Mouse (Mus musculus) monocyte, adult 2 months (primary cell): ENCODE measurements at regions not wholly inside any gene's neighbourhood (a gene's known extent, or its start where the extent isn't known, plus 50 kb on each side); places are given as distances from the start of the nearest gene placed in this dataset.

Experiments
- DNase-seq, 2 experiments: peaks; one replicate each; pipeline ENCODE4 v3.0.0; 2022; ENCODE audit warnings: low spot score in 2 of 2, low read depth in 1 of 2

DNA sequence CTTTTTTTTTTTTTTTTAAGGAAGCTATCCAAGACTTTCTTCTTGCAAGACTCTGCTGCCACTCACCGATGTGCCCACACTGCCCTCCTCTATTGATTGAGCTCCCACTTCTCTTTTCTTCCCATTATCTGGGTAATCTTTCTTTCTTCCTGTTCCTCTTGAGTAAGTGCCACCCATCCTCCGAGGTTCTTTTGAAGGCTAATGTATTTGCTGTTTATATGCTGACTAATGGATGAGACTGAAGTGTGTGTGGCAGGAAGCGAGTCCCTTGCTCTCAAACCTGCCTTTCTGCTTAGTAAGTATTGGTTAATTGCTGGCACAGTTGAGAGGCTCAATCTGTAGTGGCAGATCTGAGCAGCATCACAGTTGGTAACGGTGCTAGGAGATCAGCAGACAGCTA lies 142.1 kb upstream of the Plxnc1 start:
- no peak for DNase-seq

DNA sequence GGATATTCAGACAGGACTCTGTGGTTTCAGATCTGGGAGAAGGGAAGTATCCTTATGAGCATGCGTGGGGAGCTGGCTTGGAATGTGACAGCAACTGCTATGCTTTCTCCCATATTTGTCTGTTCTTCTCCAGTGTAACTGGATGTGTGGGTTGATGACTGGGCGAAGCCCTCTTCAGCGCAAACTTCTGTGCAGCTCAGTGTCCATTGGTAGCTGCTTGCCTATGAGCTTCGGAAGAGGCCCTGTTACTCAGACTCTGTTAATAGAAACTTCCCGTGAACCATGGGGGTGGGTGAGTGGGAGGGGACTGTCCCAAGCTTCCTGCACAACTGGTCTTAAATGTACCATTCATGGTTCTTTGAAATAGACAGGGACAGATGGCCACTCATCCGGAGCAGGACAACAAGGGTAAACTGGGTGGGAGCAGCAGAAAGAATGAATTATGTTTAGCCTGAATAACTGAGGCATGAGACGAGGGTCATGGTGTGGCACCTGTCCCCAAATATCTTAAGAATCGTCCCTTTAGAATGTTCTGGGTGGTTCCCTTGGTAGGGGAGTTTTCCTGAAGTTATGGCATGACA lies 141.1 kb upstream of the Plxnc1 start:
- DNase-seq = no peak

DNA sequence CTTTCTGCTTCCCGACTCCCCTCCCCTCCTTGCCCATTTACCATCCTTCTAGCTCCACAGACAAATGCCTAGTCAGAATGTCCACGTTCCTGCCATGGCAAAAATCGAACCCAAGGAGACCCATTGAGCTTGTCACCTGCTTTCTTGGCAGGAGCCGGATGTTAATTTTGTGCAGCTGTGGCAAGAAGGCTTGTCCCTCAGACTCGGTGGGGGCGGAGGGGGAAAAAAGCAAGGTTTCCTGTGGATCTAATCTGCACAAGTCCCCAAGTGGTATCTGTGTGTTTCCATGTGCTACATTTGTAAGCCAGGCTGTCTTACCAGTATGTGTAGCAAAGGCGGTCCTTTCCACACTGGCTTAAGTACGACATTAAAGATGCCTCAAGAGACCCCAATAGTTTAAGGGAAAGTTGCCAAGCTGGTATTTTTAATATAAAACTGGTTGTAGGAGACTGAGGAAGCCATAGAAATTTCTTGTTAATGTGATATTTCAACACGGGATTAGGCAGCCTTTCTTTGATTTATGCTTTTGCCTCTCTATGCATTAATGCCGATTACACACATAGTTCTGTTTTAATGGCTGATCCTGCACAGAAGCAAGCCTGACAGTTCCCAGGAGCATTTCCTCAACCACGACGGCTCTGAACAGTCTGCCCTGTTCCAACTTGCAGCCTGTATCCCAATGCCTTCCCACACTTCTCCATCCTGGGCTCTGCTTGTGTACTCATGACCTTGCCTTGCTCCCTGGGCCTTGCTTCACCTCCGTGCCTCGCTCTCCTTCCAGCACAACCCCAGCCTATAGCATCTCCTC lies 138.9 kb upstream of the Plxnc1 start:
- no peak for DNase-seq

DNA sequence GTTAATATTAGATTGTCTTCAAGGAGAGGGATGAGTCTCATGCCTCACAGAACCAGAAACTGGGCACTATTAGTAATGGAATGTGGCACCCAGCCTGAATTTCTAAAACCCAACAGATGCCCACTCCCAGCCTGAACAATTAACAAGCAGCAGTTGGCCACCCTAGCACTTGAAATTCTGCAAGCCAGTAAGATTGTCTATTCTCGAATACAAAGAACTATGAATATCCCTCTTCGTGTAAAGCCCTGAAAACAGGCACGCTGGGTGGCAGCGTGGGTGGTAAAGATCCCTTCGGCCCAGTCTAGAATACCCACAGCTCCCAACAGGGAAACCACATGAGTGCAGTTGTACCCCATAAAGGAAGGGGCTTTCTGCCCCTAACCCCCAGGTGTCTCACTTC lies 138.0 kb upstream of the Plxnc1 start:
- no peak for DNase-seq

DNA sequence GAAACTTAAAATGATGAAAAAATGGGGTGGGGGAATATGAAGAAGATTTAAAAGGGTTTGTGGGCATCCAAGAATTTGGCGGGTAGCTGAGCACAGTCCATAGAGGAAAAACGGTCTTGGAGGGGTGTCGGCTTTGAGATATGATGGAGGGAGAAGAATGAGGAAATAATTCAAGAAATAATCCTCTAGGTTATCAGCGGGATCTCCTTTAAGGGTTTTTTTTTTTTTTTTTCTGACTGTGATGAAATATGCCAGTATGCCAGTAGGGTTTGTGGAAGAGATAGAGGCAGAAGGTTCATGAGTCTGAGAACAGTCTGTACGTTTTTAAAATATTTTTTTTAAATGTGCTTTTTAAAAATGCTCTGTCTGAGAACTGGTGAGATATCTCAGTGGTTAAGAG lies 135.3 kb upstream of the Plxnc1 start:
- no peak for DNase-seq

DNA sequence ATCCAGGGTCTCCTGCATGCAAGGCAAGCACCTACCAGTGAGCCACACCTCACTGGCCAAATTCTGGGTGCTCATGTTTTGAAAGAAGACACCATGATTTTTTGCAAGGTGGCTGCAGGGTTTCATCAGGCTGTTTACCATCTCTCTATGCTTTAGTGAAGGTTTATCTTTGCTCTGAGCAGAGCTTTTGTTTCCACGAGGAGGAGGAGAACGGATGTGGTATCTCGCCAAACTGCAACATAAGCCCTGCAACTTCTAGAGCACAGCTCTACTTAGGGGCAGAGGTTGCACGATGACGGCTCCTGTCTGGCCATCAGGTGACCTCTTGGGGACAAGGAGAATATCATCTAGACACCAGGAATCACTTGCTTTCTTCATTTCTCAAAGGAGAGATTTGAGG lies 131.8 kb upstream of the Plxnc1 start:
- no peak for DNase-seq

DNA sequence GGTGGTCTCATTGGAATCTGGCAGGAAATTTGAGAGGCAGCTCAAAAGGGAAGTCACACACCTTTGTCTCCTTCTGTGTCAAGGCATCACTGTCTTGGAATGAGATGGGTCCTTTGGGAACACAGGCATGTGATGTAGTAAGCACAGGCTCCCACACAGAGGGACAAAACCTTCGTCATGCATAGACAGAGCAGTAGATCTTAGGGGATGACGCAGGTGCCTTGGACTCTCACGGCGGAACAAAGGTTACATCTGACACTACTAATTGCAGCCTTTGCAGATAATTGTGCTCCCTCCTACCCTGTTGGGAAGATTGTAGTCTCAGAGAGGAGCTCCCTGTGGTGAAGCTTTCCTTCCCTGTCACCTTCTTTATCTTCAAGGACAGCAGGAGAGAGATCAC lies 131.3 kb upstream of the Plxnc1 start:
- DNase-seq = no peak

DNA sequence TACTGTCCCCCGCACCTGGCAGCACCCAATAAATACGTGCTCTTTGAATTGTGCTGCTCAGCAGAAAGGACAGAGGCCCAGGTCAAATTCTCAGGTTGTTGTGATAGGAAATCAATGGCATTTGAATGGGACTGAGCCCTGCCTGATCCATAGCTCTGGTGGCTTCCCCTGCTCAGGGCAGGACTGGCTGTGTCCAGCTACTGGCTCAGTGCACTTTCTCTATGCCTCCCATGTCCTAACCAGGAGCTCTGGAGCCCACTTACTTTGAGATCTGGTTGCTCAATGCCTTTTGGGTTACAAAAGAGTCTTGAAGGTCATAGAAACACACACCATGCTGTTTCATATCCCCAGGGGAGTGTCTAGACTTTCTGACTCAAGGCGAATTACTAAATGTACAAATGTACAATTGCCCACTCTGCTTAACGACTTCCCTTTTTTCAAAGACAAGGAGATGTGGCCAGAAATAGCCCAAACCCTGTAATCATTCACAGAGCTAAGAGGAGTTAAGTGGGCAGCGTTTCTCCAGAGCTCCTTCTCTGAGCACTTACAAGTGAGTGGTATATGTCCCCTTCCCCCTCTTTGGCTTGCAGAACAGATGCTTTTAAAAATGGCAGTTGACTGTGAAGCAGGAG lies 130.4 kb upstream of the Plxnc1 start:
- DNase-seq = peak; percentile 13 to 19

DNA sequence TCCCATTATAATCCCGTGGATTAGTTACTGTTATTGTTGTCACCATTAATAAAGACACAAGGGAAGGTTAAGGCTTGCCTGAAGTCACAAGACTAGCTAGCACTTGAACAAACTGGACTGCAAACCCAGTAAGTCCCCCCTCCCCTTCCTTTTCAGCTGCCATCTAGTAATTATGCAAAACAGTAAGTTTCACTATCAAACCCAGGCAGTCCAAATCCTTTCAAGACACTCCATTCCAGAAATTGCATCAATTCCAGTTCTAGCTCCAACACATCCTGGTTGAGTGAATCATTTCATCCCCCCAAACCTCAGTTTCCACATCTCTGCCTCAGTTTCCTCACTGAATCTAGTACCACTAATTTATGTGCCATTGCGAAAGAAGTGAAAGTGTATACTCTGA lies 129.7 kb upstream of the Plxnc1 start:
- no peak for DNase-seq

DNA sequence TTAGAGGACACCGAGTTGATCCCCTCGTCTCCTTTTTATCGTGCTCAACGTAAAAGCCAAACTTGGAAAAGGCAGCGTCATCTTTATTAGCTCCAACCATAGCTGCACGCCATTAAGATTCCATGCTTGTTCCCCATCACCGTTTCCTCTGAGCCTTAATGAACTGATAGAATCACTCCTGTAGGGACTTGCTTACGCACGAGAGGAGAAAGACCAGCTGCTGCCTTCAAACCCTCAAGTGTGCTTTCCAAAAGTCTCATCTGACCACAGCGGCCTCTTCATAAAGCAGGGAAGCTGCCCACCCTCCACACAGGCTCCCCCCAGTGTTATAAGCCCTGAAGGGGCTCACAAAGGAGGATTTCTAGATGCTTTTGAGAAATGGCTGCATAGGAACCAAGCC lies 123.3 kb upstream of the Plxnc1 start:
- DNase-seq = no peak

DNA sequence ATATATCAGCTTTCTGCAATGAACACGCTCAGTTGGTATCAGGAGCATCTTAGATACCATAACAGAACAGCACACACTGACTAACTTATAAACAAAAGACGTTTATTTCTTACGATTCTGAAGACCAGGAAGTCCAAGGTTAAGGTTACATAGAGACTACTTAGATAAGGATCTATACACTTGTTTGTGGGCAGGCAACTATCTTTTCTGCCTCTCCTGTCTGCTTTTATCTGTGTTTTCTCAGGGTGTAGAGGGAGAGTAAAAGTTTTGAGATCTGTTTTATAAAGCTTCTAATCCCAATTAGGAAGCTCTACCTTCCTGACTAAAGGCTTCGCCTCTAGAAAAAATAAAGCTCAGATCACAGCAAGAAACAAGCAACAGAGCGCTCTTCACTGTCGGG lies 122.1 kb upstream of the Plxnc1 start:
- DNase-seq = no peak

DNA sequence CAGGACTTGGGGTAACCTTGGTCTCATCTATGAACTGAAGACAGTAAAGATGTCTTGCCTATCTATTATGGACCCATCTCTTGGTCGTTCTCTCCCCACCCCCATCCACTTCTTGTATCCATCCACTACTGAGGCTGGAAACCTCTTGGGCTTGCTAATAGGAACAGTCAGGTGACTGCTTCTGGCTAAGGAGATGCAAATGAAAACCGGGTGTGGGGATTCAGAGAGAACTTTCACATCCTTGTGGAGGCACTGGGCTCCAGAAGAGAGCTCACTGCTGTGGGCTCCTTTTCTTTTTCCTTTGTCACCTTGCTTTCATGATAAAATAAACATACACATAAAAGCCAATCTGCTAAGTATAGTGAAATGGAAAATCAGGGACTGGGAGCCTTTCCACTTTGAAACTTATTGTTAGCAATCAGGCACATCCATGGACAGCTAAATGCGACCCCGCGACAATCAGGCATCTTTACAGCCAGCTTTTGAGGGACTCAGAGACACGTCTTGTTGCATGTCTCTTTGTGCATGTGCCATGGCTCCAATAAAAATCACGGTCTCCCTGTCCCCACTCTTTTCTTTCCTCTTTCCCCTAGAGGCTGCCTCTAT lies 115.0 kb upstream of the Plxnc1 start:
- DNase-seq = no peak

DNA sequence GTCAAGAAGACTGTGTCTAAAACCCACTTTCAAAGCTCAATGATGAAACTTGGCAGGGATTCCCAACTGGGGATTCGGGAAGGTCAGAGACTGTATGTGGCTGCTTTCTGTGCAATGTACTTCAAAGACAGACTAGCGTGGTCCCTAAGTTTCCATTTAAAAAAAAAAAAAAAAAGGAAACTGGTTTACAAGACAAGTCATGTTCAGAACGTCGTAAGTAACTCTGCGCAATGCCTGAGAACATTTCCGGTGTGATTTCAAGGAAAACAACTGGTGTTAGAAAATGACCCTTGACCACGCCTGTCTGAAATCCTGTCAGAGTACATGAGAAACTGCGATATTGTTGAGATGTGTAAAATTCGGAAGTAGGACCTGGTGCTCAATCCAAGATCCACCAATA lies 114.4 kb upstream of the Plxnc1 start:
- DNase-seq = no peak

DNA sequence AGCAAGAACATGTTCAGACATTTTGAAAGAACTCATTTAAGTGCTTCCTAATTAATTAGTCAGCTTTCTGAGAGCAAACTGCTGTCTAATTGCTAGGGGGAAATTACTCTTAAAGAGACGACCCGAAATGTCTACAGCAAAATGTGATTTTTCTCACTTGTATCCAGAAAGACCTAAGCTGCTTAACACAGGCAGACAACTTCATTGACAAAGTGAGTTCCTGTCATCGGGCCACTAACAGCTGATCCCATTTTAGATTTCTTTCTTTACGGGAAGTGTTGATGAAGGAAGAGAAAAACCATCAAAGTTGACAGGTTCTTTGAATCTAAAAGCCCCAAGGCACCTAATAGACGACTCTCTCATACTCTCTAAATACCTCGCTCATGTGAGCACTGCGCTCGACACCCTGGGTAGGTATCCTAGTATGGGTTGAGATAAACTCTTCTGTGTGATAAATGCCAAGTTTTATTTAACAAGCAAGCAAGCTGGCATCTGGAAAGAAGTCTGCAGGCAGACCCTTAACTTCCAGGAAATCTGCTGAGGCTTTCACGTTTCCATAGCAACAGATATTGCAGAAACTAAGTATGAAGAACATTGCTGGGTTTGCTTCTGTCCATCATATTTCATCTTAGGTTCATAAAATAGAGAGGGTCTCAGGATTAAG lies 112.5 kb upstream of the Plxnc1 start:
- no peak for DNase-seq

DNA sequence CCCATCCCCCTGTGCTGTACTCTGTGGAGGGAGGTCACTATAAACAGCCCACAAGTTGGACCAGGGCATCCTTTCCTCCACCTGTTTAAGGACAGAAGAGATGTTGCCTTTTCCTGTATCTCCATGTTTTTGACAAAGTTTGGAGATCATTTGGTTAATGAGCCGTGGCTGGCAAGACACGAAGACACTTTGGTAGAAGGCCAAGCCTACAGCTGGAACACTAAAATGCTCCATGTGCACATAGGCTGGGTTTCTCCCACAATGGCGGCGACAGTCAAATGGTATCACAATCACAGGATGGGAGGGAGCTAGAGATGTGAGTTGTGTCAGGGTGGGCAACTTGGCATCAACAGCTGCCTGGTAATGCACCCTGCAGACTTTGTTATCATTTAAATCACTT lies 111.9 kb upstream of the Plxnc1 start:
- DNase-seq = no peak

DNA sequence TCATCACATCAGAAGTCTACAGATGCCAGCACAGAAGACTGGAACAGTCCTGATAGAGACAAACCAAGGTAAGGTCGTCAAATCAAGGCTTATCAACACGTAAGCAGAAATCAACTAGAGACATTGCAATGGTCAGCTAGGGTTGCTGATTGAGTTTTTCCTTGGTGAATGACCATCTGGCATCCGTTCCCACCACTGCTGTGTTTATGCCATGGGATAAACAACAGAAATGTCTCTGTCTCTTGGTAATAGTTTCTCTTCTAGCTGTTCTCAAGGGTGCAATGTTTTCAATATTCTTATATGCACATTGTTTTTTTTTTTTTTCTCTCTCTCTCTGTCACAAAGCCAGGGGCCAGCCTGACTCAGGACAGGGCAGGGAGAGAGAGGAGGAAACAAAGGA lies 110.2 kb upstream of the Plxnc1 start:
- DNase-seq = no peak

DNA sequence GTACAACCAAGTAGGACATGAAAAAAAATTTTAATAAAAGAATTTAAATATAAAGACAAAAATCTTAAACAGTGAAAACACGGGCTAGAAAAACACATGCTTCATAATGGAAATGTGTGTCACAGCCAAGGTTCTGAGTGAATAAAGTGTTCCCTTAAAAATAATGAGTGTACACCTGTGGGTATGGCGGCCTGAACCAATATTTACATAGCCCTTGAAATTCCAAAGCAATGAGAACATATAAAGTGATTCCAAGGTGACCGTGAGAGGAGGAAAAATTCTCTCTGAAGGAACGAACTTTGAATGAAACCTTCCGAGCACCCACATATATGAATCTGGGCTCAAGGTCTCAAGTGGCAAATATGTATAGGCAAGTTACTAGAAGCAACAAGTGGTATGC lies 104.2 kb upstream of the Plxnc1 start:
- no peak for DNase-seq

DNA sequence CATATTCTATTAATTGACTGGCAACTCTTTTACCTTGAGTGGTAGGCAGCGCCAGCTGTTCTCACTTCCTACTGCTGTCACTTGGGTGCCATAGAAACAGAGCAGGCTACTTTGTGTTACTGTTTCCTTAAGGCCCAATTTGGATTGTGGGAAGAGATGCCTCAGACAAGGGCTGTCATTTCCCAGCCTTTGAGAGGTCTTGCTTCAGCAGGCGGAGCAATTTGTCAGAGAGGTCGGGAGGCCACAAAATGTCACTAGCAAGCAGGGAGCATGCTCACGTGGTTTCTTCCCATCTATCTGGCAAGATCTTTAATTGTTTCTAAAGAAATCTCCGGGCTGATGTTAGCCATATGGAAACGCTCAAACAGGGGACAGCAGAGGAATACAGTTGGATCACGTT lies 99.3 kb upstream of the Plxnc1 start:
- no peak for DNase-seq

DNA sequence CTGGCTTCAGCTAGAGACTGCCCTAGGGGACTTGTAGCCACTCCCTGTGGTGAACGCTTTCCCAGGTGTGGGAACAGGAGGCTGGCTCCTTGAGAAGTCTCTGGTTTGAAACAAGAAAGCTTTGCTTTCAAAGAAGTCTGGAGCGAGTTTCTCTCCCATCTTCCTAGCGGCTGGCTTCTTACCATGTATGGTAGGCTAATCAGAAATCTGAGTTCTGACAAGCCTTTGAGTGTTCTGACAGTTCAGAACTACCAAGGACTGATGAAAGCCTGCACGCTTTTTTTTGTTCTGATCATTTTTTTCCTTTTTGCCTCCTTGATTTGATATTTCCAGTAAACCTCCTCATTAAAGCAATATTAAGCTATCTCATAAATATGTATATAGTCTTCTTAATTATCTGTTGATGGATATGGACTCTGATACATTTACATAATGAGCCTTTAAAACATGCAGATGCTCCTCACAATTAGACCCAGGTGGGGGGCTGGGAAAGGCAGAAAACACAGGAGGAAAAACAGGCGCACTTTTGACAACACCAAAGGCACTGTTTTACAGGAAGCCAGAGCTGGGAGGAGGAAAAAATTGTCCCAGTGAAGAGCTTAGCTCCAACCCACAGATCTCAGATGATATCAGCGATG lies 95.7 kb upstream of the Plxnc1 start:
- no peak for DNase-seq

DNA sequence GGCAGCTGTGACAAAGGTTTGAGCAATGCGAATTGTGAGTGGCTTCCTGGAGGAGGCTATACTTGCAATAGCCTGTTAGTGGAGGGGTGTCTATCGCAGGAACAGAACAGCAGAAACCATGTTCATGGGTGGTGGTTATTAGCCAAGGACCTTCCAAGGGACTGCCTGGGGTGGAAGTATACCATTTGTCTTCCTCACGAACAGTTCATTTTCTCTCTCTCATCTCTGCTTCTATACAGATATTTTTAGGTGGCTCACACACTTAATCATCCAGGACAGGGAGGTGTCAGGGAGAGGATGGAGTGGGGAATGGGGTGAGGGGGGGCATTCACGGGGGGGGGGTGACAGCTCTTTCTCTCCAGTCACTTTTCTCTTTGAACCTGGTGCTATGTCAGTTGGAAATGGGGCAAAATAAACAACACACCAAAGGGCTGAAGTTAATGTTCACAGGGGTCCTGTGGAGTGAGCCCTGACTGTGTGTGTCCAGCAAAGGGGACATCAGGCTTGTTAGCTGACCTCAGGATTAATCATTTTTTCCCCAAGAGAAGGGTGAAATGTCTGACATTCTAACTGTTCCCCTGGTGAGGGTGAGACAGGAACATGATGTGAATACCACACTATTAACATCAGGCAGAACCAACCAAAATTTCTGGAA lies 91.5 kb upstream of the Plxnc1 start:
- no peak for DNase-seq

DNA sequence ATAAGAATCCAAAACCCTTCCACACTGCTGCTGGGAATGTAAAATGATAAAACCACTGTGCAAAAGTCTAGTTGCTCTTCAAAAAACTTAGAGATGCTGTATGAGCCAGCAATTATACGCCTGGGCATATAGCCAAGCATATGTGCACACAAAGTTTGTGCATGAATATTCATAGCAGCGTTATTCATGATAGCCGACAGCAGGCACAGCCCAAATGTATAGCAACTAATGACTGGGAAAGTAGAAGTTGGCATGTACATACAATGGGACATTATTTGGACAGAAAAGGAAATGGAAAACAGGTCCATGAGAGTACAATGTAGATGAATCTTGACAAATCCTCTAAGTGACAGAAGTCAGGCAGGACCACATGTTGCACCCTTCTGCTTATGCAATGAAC lies 90.7 kb upstream of the Plxnc1 start:
- no peak for DNase-seq
